Mouse (Mus musculus): Measurements from ENCODE around the gene Gigyf2.

- TF ChIP-seq CTCF (conservative IDR thresholded peaks at IDR 0.05; ENCODE audit: low read length) (no peak), POU5F1 (IDR thresholded peaks at IDR 0.05; ENCODE audit: borderline replicate concordance, low read length) (no peak), NANOG (IDR thresholded peaks at IDR 0.05; ENCODE audit: borderline replicate concordance, low read length) (no peak)
These were observed 11.4 kb upstream of the Gigyf2 start for GRCm38 (mm10) chr1:87315431-87315830.
